Mouse (Mus musculus): ENCODE results near the gene Tagln3.

GRCm38 (mm10) chr16:45697996-45698395 is 26.4 kb downstream of the Tagln3 start:
- TF ChIP-seq CTCF (IDR thresholded peaks at IDR 0.05; ENCODE audit: low read depth) (no peak), EP300 (optimal IDR thresholded peaks at IDR 0.05) (no peak)
